8 mouse cellular contexts compared by ENCODE assay signal in the genomic region with DNA sequence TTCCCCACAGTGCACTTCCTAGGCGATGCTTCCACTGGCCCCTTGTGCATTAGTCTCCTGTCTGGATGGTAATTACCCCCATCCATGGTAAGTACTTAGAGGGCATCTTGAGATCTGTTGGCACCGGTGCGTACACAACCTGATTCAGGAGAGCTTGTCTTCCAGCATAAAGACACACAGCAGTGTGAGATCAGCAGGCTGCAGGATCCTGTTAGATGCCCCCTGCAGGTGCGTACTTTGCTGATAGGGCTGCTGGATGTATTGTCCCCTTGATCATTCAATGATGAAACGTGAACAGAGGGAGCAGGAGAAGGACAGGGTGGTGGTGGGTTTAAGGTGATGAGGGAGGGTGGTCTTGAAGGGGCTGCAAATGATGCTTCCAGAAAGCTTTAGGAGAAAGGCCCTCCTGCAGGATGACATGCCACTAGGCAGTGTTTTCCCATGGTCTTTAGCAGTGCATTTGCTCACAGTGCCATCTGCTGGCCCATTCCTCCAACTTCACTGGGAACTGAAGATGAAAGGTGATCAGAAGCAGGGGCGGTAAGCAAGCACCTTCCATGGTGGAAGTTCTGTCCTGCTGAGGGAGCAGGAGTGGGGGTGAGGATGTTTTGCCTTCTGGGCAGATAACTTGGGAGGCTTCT.
DNase-seq lines count a peak whose midpoint lies in the region; ATAC-seq and TF ChIP-seq lines count a peak whose summit lies in the region.
"Not testable (repeated sequence)": the region's sequence is repeated elsewhere in the genome, so short reads cannot be mapped to it uniquely, and the experiment has no call there.

No protein-coding gene starts in this region.

- WGBS in forebrain, embryonic 14.5 days = 54% methylated on average over 5 of the region's 6 CpGs
- 55% methylated on average over 5 of the region's 6 CpGs for WGBS in midbrain, embryonic 11.5 days
- WGBS in neural tube, embryonic 12.5 days = 61% methylated on average over 5 of the region's 6 CpGs
- 51% methylated on average over 5 of the region's 6 CpGs for WGBS in stomach, postnatal 0 days

- H3K27me3 ChIP-seq in forebrain, embryonic 14.5 days (replicated peaks; ENCODE audit: control insufficient read depth, insufficient read depth, low read length); midbrain, embryonic 11.5 days (ENCODE audit: control insufficient read depth, insufficient read depth, low read length); neural tube, embryonic 12.5 days (replicated peaks); stomach, postnatal 0 days (ENCODE audit: control insufficient read depth, insufficient read depth, low read length): not testable (repeated sequence)

- DNase-seq in brain, adult 2 months (ENCODE audit: low read depth, low spot score) = peak; percentile 3
- DNase-seq in forebrain, embryonic 14.5 days (ENCODE audit: low spot score); left cerebral cortex, adult 2 months (ENCODE audit: extremely low spot score in 1 of 2, low spot score in 2 of 2); midbrain, embryonic 11.5 days (ENCODE audit: low spot score, missing footprints); stomach, postnatal 0 days (ENCODE audit: low spot score): not testable (repeated sequence)

- H3K4me1 ChIP-seq in forebrain, embryonic 14.5 days (ENCODE audit: control insufficient read depth, insufficient read depth, low read length); midbrain, embryonic 11.5 days (ENCODE audit: control insufficient read depth, insufficient read depth, low read length); neural tube, embryonic 12.5 days; stomach, postnatal 0 days (replicated peaks; ENCODE audit: control insufficient read depth, insufficient read depth): not testable (repeated sequence)

- not testable (repeated sequence) for TF ChIP-seq EP300 in stomach, postnatal 0 days (optimal IDR thresholded peaks at IDR 0.05)

- peak; percentile 86 for ATAC-seq in forebrain, embryonic 14.5 days
- ATAC-seq in hematopoietic stem cell, adult 5-6 weeks (replicated peaks in 1 of 2; ENCODE audit: insufficient read depth in 1 of 2, low FRiP score in 2 of 2, low TSS enrichment in 1 of 2, low read depth in 1 of 2, poor library complexity in 2 of 2, severe bottlenecking in 2 of 2) = peak; percentile 80 to 86
- ATAC-seq in inflammation-experienced regulatory T-cells, adult 6 months = peak; percentile 63
- ATAC-seq in midbrain, embryonic 11.5 days (ENCODE audit: low FRiP score) = peak; percentile 69
- peak; percentile 79 for ATAC-seq in neural tube, embryonic 12.5 days (ENCODE audit: low FRiP score, low read depth)
- ATAC-seq in stomach, postnatal 0 days (ENCODE audit: low FRiP score, low TSS enrichment) = not testable (repeated sequence)

- intact Hi-C loops in left cerebral cortex, adult 2 months (cut with DNase I) = loop anchor here (10.0 kb wide), 1 partner anchor 185 kb away; the partner anchor contains the start of gene 1110012L19Rik

- H3K36me3 ChIP-seq in forebrain, embryonic 14.5 days (ENCODE audit: control insufficient read depth, insufficient read depth, low read length); midbrain, embryonic 11.5 days (ENCODE audit: control insufficient read depth, insufficient read depth, low read length); neural tube, embryonic 12.5 days; stomach, postnatal 0 days (ENCODE audit: control insufficient read depth, insufficient read depth, low read length): not testable (repeated sequence)

- not testable (repeated sequence) for H3K9ac ChIP-seq in forebrain, embryonic 14.5 days (ENCODE audit: low read length); midbrain, embryonic 11.5 days (ENCODE audit: low read length); neural tube, embryonic 12.5 days; stomach, postnatal 0 days (ENCODE audit: low read length)

- H3K27ac ChIP-seq in forebrain, embryonic 14.5 days (ENCODE audit: low read depth, low read length); left cerebral cortex, adult 2 months; midbrain, embryonic 11.5 days (ENCODE audit: low read depth, low read length); neural tube, embryonic 12.5 days; stomach, postnatal 0 days (replicated peaks): not testable (repeated sequence)

- H3K9me3 ChIP-seq in forebrain, embryonic 14.5 days (replicated peaks; ENCODE audit: control insufficient read depth, low read length); midbrain, embryonic 11.5 days (ENCODE audit: control insufficient read depth, low read length); neural tube, embryonic 12.5 days; stomach, postnatal 0 days (ENCODE audit: control insufficient read depth, low read length): not testable (repeated sequence)

- not testable (repeated sequence) for H3K4me2 ChIP-seq in forebrain, embryonic 14.5 days (ENCODE audit: low read length); midbrain, embryonic 11.5 days; neural tube, embryonic 12.5 days (replicated peaks); stomach, postnatal 0 days (replicated peaks; ENCODE audit: low read depth)

- H3K4me3 ChIP-seq in forebrain, embryonic 14.5 days (ENCODE audit: low read depth, low read length); left cerebral cortex, adult 2 months; midbrain, embryonic 11.5 days (ENCODE audit: low read depth, low read length); neural tube, embryonic 12.5 days; stomach, postnatal 0 days (ENCODE audit: low read depth, low read length): not testable (repeated sequence)

- TF ChIP-seq CTCF in left cerebral cortex, adult 2 months (IDR thresholded peaks at IDR 0.05) = peak; percentile 3; the same call in 1 of the 2 replicates
- TF ChIP-seq CTCF in stomach, postnatal 0 days (IDR thresholded peaks at IDR 0.05; ENCODE audit: low read depth) = peak; percentile 44
